Mouse (Mus musculus): Measurements from ENCODE around the gene Man1a2.

GRCm38 (mm10) chr3:100725960-100726674 lies 40.8 kb upstream of the Man1a2 start:
- TF ChIP-seq CTCF (IDR thresholded peaks at IDR 0.05; ENCODE audit: borderline replicate concordance, insufficient read depth, low read depth, low read length) = no peak
- no peak for TF ChIP-seq POLR2A (IDR thresholded peaks at IDR 0.05; ENCODE audit: borderline replicate concordance, insufficient read depth, low read length)

Data from cerebellum, adult 2 months (tissue).